Mouse (Mus musculus): ENCODE measurements at regions not wholly inside any gene's neighbourhood (a gene's known extent, or its start where the extent isn't known, plus 50 kb on each side); places are given as distances from the start of the nearest gene placed in this dataset.

DNA sequence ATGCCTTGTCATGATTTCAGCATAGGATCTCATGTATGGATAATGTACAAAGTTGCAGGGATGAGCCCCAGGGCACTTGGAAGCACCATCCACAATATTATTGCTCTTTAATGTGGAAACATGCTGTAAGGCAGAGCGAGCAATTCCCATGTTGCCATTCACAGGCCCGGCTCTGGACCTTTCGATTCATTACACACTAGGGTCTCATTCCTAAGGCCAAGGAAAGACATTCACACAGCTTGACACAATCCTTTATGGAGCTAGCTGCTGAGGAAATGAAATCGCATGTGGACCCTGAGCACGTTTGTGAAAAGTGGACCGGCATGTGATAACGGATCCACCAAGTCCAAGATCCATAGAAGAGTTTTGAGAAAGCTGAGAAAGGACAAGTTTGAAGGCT, 105.2 kb downstream of the Elovl4 start:
- Histone ChIP-seq H3K36me3 (no peaks in the 10 kb centered on the region), H3K4me1 (no peaks in the 10 kb centered on the region), H3K27me3 (no peaks in the 10 kb centered on the region), H3K27ac (no peak overlapping the region), H3K4me3 (no peak overlapping the region), H3K9me3 (no peaks in the 10 kb centered on the region), H3K4me2 (replicated peaks) (no peak overlapping the region), H3K9ac (no peak overlapping the region)
- WGBS: 88% methylated on average over 7 of the region's 7 CpGs
- no peak for ATAC-seq (ENCODE audit: insufficient number of reproducible peaks, insufficient read depth, low FRiP score, low TSS enrichment)

DNA sequence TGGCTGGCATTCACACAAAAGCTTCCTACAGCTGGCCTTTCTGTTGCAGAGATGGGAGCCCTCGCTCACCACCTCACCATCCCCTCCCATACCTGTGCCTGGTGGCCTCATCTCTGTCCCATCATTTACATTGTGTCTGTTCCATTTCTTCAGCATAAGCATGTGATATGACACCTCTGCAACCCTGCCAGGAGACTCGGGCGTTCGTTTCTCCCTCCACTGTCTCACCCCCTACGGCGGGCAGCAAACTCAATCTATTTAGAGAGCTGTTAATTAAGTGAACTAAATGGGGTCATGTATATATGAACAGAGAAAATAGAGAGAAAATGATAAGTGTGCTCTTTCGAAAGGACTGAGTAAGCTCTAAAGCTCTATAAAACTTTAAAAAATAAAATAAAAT, 106.0 kb downstream of the Elovl4 start:
- Histone ChIP-seq H3K9me3 (no peaks in the 10 kb centered on the region), H3K4me2 (replicated peaks) (no peak overlapping the region), H3K4me3 (no peak overlapping the region), H3K36me3 (no peaks in the 10 kb centered on the region), H3K9ac (no peak overlapping the region), H3K27me3 (no peaks in the 10 kb centered on the region), H3K4me1 (no peaks in the 10 kb centered on the region), H3K27ac (no peak overlapping the region)
- ATAC-seq (ENCODE audit: insufficient number of reproducible peaks, insufficient read depth, low FRiP score, low TSS enrichment): no peak
- WGBS: 83% methylated on average over 7 of the region's 7 CpGs

DNA sequence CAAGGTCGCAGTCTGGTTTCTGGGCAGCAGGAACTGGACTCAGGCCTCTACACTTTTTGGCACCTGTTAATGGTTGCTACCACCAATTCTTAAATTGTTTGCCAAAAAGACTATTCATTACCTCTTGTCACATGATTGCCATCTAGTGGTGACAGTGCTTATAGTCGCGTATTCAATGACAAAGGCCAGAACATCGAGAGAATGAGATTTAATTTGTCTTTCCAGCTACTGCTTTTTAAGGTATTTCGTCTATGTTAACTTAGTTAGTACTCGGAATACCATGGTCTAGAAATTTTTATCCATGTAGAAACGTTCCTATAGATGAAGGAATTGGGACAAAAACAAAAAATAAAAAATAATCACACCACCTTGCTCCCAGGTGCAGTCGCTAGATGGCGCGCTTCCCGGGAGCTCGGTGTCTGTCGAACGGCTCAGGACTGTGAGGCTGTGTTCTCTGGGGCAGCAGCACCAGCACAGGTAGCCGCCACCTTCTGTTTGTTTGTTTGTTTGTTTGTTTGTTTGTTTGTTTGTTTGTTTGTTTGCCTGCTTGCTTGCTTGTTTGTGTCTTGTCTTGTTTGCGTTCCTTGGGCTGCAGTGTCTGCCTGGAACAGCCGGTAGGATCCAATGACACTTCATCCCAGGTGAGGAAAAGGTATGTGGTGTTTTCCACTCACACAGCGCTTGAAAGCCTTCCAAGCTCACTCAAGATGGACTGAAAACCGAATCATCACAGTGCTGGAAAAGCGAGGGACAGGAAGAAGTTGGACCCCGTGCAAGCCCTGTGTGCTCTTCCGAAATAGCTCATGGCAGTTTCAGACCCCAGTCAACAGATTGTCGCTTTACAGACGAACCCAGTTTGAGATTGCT, 114.5 kb downstream of the Elovl4 start:
- no peaks in the 10 kb centered on the region for H3K9me3 ChIP-seq
- 20% methylated on average over 24 of the region's 24 CpGs for WGBS
- H3K4me1 ChIP-seq: peaks cover 4% of the 10 kb centered on the region
- H3K27me3 ChIP-seq: no peaks in the 10 kb centered on the region
- H3K4me3 ChIP-seq: peak overlapping the region; percentile 23
- H3K4me2 ChIP-seq (replicated peaks): peak overlapping the region; percentile 44
- ATAC-seq (ENCODE audit: insufficient number of reproducible peaks, insufficient read depth, low FRiP score, low TSS enrichment): no peak
- no peak overlapping the region for H3K27ac ChIP-seq
- H3K9ac ChIP-seq: no peak overlapping the region
- no peaks in the 10 kb centered on the region for H3K36me3 ChIP-seq
